Mouse (Mus musculus) megakaryocyte, embryonic 14.5 days (primary cell): ENCODE data around the gene Gm20388.

ENCODE experiments used
- FLI1 ChIP-seq: IDR thresholded peaks from 2 replicates; pipeline ENCODE4 v1.6.1; 2012; ENCODE audit warnings: low read length, inconsistent platforms, mixed read lengths
- GATA1 ChIP-seq: IDR thresholded peaks from 3 replicates; pipeline ENCODE4 v1.6.1; 2012; ENCODE audit warnings: mixed read lengths, low read length, inconsistent platforms, borderline replicate concordance

GRCm38 (mm10) chr8:120557170-120557965, 646.7 kb downstream of the Gm20388 start:
- TF ChIP-seq GATA1 (no peak), FLI1 (no peak)
